Mouse (Mus musculus) stomach, postnatal 0 days (tissue): Measurements from ENCODE around the gene Hdac6. TPM values are rescaled to one million over a fixed set of nuclear protein-coding genes. Genes with fewer than 3 reads are reported as not detected.

Experiments used
- ATAC-seq: fragments of 200-750 bp; cut with Nextera tagmentation; 2 replicates; pipeline ENCODE4 v1.8.0; 2017; ENCODE audit not compliant: low FRiP score, low TSS enrichment
- DNase-seq: peaks from one replicate; pipeline ENCODE4 v3.0.0-alpha.2; 2016; ENCODE audit warnings: low spot score
- H3K27ac ChIP-seq: fragments of 300-500 bp; sonication (generic); replicated peaks from 2 replicates; pipeline ENCODE4 v1.5.1; 2014; ENCODE audit warnings: mild to moderate bottlenecking, control low read depth
- H3K27me3 ChIP-seq: fragments of 300-500 bp; sonication (generic); 2 replicates; pipeline ENCODE4 v1.6.1; 2014; ENCODE audit warnings: low read length; ENCODE audit not compliant: control insufficient read depth, insufficient read depth
- H3K36me3 ChIP-seq: fragments of 300-500 bp; sonication (generic); 2 replicates; pipeline ENCODE4 v1.6.1; 2014; ENCODE audit warnings: low read length, mixed read lengths; ENCODE audit not compliant: control insufficient read depth, insufficient read depth
- H3K4me1 ChIP-seq: fragments of 300-500 bp; sonication (generic); replicated peaks from 2 replicates; pipeline ENCODE4 v1.6.1; 2014; ENCODE audit warnings: antibody characterized with exemption; ENCODE audit not compliant: control insufficient read depth, insufficient read depth
- H3K4me2 ChIP-seq: fragments of 300-500 bp; sonication (generic); replicated peaks from 2 replicates; pipeline ENCODE4 v1.6.1; 2014; ENCODE audit warnings: low read depth, mild to moderate bottlenecking, control low read depth, moderate library complexity
- H3K4me3 ChIP-seq: fragments of 300-500 bp; sonication (generic); 2 replicates; pipeline ENCODE4 v1.5.1; 2014; ENCODE audit warnings: low read depth, low read length, control low read depth
- H3K9ac ChIP-seq: fragments of 300-500 bp; sonication (generic); 2 replicates; pipeline ENCODE4 v1.6.1; 2014; ENCODE audit warnings: mild to moderate bottlenecking, low read length, control low read depth, mixed read lengths
- H3K9me3 ChIP-seq: fragments of 300-500 bp; sonication (generic); 2 replicates; pipeline ENCODE4 v1.6.1; 2016; ENCODE audit warnings: low read length; ENCODE audit not compliant: control insufficient read depth
- CTCF ChIP-seq: IDR thresholded peaks from 2 replicates; pipeline ENCODE4 v1.5.1; 2016; ENCODE audit warnings: antibody characterized with exemption, low read depth, mild to moderate bottlenecking, moderate library complexity
- EP300 ChIP-seq: optimal IDR thresholded peaks from 2 replicates; pipeline ENCODE3; 2016; ENCODE audit warnings: antibody characterized with exemption
- WGBS: fragments of 180-500 bp; shearing (Covaris S2); extraction: QIAGEN DNeasy Blood & Tissue Kit; methylation state at CpG from one replicate; pipeline ENCODE4 v1.1.7; 2014; 5-methylcytosine and 5-hydroxymethylcytosine counted together
- polyA plus RNA-seq: library from polyadenylated mRNA; unstranded; fragments of >200 nt; fragmentation: Nextera tagmentation; extraction: Ambion mirVana; gene quantifications from 2 replicates; pipeline ENCODE4 v1.2.1, GENCODE M21; 2015

Hdac6 gene
- polyA plus RNA-seq, 1 experiment from 2014 or later: 6.2 TPM

- Histone ChIP-seq H3K27ac (no peak overlapping the region), H3K4me1 (no peaks in the 10 kb centered on the region), H3K36me3 (no peaks in the 10 kb centered on the region), H3K4me3 (no peak overlapping the region), H3K9me3 (no peaks in the 10 kb centered on the region), H3K27me3 (no peaks in the 10 kb centered on the region), H3K4me2 (no peak overlapping the region), H3K9ac (no peak overlapping the region)
- WGBS: 88% methylated on average over 9 of the region's 9 CpGs
- ATAC-seq: no peak
- TF ChIP-seq EP300: no peak
- no peak for TF ChIP-seq CTCF
- no peak for DNase-seq
Measured at GRCm38 (mm10) chrX:7958868-7959267, 11.2 kb upstream of the Hdac6 start.

GRCm38 (mm10) chrX:7950091-7950490, 2.4 kb upstream of the Hdac6 start:
- DNase-seq (no peak), ATAC-seq (no peak)
- no peak overlapping the region for H3K4me2 ChIP-seq
- no peak overlapping the region for H3K9ac ChIP-seq
- TF ChIP-seq EP300 (no peak), CTCF (no peak)
- H3K4me3 ChIP-seq: no peak overlapping the region
- no peaks in the 10 kb centered on the region for H3K9me3 ChIP-seq
- H3K27me3 ChIP-seq: no peaks in the 10 kb centered on the region
- no peak overlapping the region for H3K27ac ChIP-seq
- H3K4me1 ChIP-seq: no peaks in the 10 kb centered on the region
- 84% methylated on average over 7 of the region's 7 CpGs for WGBS
- no peaks in the 10 kb centered on the region for H3K36me3 ChIP-seq

GRCm38 (mm10) chrX:7947900-7948492, 307 bp upstream of the Hdac6 start:
- peak; percentile 93 for DNase-seq
- Histone ChIP-seq H3K4me2 (peak overlapping the region; percentile 47), H3K27ac (0 out of 2 replicates have a peak overlapping the region, but pooled peaks have one; percentile 18), H3K9me3 (no peaks in the 10 kb centered on the region), H3K4me1 (no peaks in the 10 kb centered on the region), H3K9ac (peak overlapping the region; percentile 51), H3K27me3 (no peaks in the 10 kb centered on the region), H3K36me3 (no peaks in the 10 kb centered on the region), H3K4me3 (peak overlapping the region; percentile 44)
- peak; percentile 99 for ATAC-seq
- TF ChIP-seq EP300 (no peak), CTCF (no peak)
- 15% methylated on average over 38 of the region's 38 CpGs for WGBS

- 70% methylated on average over 8 of the region's 8 CpGs for WGBS
Measured at GRCm38 (mm10) chrX:7945618-7946017, 2.1 kb downstream of the Hdac6 start.

GRCm38 (mm10) chrX:7937667-7938066, 10.0 kb downstream of the Hdac6 start:
- H3K9me3 ChIP-seq: no peaks in the 10 kb centered on the region
- DNase-seq (no peak), ATAC-seq (no peak; the same call in 1 of the 2 replicates)
- no peak overlapping the region for H3K9ac ChIP-seq
- no peaks in the 10 kb centered on the region for H3K36me3 ChIP-seq
- H3K27me3 ChIP-seq: no peaks in the 10 kb centered on the region
- no peak overlapping the region for H3K4me2 ChIP-seq
- TF ChIP-seq EP300 (no peak), CTCF (no peak)
- no peak overlapping the region for H3K4me3 ChIP-seq
- no peaks in the 10 kb centered on the region for H3K4me1 ChIP-seq
- 87% methylated on average over 6 of the region's 6 CpGs for WGBS
- no peak overlapping the region for H3K27ac ChIP-seq

More at GRCm38 (mm10) chrX:7945618-7946017, 2.1 kb downstream of the Hdac6 start:
- H3K27ac ChIP-seq: no peak overlapping the region
- H3K36me3 ChIP-seq: no peaks in the 10 kb centered on the region
- H3K9me3 ChIP-seq: no peaks in the 10 kb centered on the region
- H3K4me3 ChIP-seq: no peak overlapping the region
- H3K4me1 ChIP-seq: no peaks in the 10 kb centered on the region
- H3K27me3 ChIP-seq: no peaks in the 10 kb centered on the region
- no peak overlapping the region for H3K4me2 ChIP-seq
- no peak for TF ChIP-seq CTCF
- no peak for TF ChIP-seq EP300
- DNase-seq: no peak
- no peak overlapping the region for H3K9ac ChIP-seq
- no peak for ATAC-seq

- H3K27me3 ChIP-seq: no peaks in the 10 kb centered on the region
- no peak overlapping the region for H3K4me2 ChIP-seq
- H3K27ac ChIP-seq: no peak overlapping the region
- TF ChIP-seq CTCF: peak; percentile 37
- TF ChIP-seq EP300: no peak
- whole genome bisulfite sequencing: 59% methylated on average over 11 of the region's 11 CpGs
- H3K9me3 ChIP-seq: no peaks in the 10 kb centered on the region
- no peak for ATAC-seq
- no peaks in the 10 kb centered on the region for H3K4me1 ChIP-seq
- no peak overlapping the region for H3K9ac ChIP-seq
- DNase-seq: no peak
- no peak overlapping the region for H3K4me3 ChIP-seq
- H3K36me3 ChIP-seq: no peaks in the 10 kb centered on the region
Measured at GRCm38 (mm10) chrX:7936874-7937273, 10.8 kb downstream of the Hdac6 start.
